Mouse (Mus musculus) urinary bladder, postnatal 4 days (tissue): Measurements from ENCODE around the gene Sdhaf1.

Source experiments
- DNase-seq, 2 experiments: peaks; one replicate each; pipeline ENCODE4 v3.0.0; 2021 to 2022; ENCODE audit warnings: low spot score in 2 of 2

Gene Sdhaf1

GRCm38 (mm10) chr7:30293795-30294194 lies 29.9 kb downstream of the Sdhaf1 start:
- no peak for DNase-seq

DNA sequence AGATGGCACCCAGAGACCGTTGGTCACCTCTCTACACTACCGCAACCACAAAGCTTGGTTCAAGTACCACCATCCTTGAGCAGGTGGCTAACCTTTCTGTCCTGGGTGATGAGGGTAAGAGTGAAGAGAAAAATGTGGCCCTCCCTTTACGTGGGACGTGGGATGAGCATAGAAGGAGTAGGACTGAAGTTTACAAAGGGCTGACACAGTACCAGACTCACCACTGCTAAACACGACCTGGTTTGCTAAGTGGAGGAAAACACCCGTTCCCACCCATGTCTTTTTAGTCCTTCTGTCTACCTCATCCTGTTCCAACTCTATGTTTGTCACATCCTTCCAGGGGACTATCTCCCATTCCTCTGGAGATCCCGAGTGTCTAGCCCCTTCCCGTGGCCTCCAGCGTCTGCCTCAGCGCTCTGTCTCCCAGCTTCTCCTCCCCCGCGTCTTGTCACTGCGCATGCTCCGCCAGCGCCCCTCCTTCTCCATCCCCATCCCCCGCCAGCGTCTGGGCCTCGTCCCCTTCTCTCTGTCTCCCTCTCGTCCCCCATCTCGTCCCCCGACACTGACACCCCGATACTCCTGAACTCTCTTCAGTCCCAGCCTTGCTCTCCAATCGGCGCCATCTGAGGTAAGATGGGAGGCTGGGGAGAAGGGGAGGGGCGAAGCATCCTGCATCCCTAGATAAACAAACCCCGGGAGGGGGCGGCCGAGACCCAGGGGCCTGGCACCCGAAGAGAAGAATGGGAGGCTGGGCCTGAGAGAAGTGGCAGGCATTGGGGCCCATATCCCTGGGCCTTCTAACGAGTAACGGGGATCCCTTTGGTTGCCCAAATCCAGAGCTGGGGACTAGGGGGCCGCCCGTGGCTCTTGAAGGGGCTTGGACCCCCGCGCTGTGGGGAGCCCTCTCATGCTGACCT lies 32.2 kb downstream of the Sdhaf1 start, which contains the start of gene Clip3:
TSS of gene Clip3 (plus strand) at position 514 of the 917 bp plus-strand sequence.
- DNase-seq: peak; percentile 76 to 89

GRCm38 (mm10) chr7:30289714-30290399 lies 33.8 kb downstream of the Sdhaf1 start:
- DNase-seq: no peak

GRCm38 (mm10) chr7:30289071-30289713 lies 34.5 kb downstream of the Sdhaf1 start:
- no peak for DNase-seq

GRCm38 (mm10) chr7:30288046-30288445 lies 35.6 kb downstream of the Sdhaf1 start:
- no peak for DNase-seq

DNA sequence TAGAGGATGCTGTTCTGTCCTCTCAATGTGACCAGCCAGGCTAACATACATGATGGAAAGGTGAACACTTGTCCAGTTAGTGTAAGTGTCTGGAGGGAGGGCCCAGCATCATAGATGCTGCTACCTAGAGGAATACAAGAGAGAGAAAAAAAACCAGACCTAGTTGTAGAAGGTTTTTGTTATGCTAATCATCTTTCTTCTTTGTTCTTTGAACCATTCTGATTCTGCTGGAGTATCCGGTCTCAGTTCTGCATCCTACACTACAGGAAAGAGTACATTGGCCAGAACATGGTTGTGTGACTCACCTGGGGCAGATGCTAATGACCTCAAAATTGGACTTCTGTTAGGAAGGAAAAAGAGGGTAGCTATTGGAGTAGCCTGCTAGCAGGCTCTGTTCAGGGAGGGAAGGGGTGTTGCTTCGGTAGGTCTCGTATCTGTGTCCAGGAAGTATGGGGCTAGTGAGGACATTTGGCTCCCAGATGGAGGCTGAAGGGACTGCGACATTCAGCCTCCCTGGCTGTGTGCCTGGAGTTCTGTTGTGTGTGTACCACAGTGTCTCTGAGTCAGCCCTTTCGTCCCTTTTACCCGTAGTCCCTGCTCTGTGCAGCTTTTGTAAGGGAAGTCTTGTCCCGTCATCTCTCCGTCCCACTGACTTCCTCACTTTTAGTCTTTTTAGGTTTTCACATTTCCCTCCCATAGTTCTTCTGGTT lies 36.8 kb downstream of the Sdhaf1 start:
- no peak for DNase-seq

- DNase-seq: no peak
These were observed 41.0 kb downstream of the Sdhaf1 start for GRCm38 (mm10) chr7:30282740-30283139.

DNA sequence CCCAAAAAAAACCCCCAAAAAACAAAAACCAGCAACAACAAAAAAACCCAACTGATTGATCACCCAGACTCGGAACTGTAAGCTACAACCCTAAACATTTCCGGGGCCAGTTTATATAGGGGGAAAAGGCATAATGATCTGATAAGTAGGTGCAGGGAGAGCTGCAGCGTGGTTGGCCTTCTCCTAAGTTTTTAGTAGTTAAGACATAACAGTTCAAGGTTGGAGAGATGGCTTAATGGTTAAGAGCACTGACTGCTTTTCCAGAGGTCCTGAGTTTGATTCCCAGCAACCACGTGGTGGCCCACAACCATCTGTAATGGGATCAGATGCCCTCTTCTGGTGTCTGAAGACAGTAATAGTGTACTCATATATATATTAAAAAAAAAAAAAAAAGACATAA lies 42.2 kb downstream of the Sdhaf1 start:
- DNase-seq: no peak

DNA sequence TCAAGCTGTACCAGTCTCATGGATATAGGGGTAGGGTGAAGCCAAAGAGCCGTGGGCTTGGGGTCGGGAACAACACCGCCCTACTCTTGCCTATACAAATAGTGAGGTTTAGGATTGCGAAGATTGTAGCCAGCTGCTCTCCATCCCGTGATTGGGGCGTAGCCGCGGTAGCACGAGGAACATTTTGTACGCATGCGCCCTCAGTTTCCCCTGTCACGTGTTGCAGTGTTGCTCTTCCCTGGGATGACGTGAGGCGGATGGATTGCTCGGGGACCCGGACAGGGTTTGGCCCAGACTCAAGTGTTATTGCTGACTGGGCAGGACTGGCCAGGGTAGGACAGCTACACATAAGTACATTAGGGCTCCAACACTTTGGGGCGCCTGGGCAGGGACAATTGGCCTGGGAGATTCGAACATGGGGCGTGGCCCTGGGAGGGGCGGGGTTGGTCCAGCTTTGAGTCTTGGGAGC lies 43.0 kb downstream of the Sdhaf1 start:
- peak; percentile 85 to 89 for DNase-seq

- DNase-seq: peak; percentile 90 to 94
These were observed 43.6 kb downstream of the Sdhaf1 start, which contains the start of the genes Thap8 and Wdr62 for GRCm38 (mm10) chr7:30279951-30280669. Thap8 (plus strand) TSS chr7:30280094. Wdr62 (minus strand) TSS chr7:30280419.

GRCm38 (mm10) chr7:30279536-30279935 lies 44.2 kb downstream of the Sdhaf1 start:
- DNase-seq: no peak

- no peak for DNase-seq
These were observed 44.8 kb downstream of the Sdhaf1 start for GRCm38 (mm10) chr7:30278911-30279310.

GRCm38 (mm10) chr7:30274383-30274782 lies 49.3 kb downstream of the Sdhaf1 start:
- no peak for DNase-seq
